Mouse (Mus musculus) heart, adult 2 months (tissue): Measurements from ENCODE around the gene Gm33543. TPM values are rescaled to one million over a fixed set of nuclear protein-coding genes. Genes with fewer than 3 reads are reported as not detected.

ENCODE experiments used
- DNase-seq, 2 experiments: peaks; one replicate each; pipeline ENCODE4 v3.0.0; 2021
- H3K27ac ChIP-seq: fragments of 200-600 bp; 2 replicates; pipeline ENCODE4 v1.8.1; 2022
- H3K27me3 ChIP-seq: fragments of 200-500 bp; 2 replicates; pipeline ENCODE4 v1.6.1; 2012; ENCODE audit warnings: mild to moderate bottlenecking, low read length, inconsistent platforms, mixed read lengths; ENCODE audit not compliant: control insufficient read depth, insufficient read depth
- H3K36me3 ChIP-seq: fragments of 200-500 bp; 2 replicates; pipeline ENCODE4 v1.6.1; 2012; ENCODE audit warnings: low read length, inconsistent platforms; ENCODE audit not compliant: control insufficient read depth, insufficient read depth
- H3K4me1 ChIP-seq: fragments of 200-500 bp; 2 replicates; pipeline ENCODE4 v1.6.1; 2011; ENCODE audit warnings: low read length; ENCODE audit not compliant: control insufficient read depth, insufficient read depth
- H3K4me3 ChIP-seq: fragments of 200-600 bp; 2 replicates; pipeline ENCODE4 v1.8.1; 2022
- H3K79me2 ChIP-seq: fragments of 200-500 bp; replicated peaks from 2 replicates; pipeline ENCODE4 v1.6.1; 2012; ENCODE audit warnings: mild to moderate bottlenecking, inconsistent platforms, low read length, moderate library complexity, mixed read lengths; ENCODE audit not compliant: control insufficient read depth, insufficient read depth
- H3K9ac ChIP-seq: fragments of 200-500 bp; 2 replicates; pipeline ENCODE4 v1.6.1; 2012; ENCODE audit warnings: low read depth, mild to moderate bottlenecking, control low read depth, inconsistent platforms, low read length, mixed read lengths
- CTCF ChIP-seq: fragments of 200-600 bp; IDR thresholded peaks from 2 replicates; pipeline ENCODE4 v1.8.1; 2022; ENCODE audit warnings: antibody characterized with exemption, mild to moderate bottlenecking, moderate library complexity
- EP300 ChIP-seq: fragments of 200-500 bp; IDR thresholded peaks from 2 replicates; pipeline ENCODE4 v1.6.1; 2011; ENCODE audit warnings: low read depth, low read length, control low read depth; ENCODE audit not compliant: insufficient read depth
- POLR2A ChIP-seq: fragments of 200-500 bp; IDR thresholded peaks from 2 replicates; pipeline ENCODE4 v1.6.1; 2011; ENCODE audit warnings: mild to moderate bottlenecking, low read depth, low read length, control low read depth; ENCODE audit not compliant: insufficient read depth
- WGBS: fragments of 180-500 bp; shearing (Covaris S2); methylation state at CpG from one replicate; pipeline ENCODE4 v1.1.7; 2018; 5-methylcytosine and 5-hydroxymethylcytosine counted together
- intact Hi-C: fragments of 180-260 bp; cut with DNase I; formaldehyde crosslinking; loops from one replicate; pipeline ENCODE4 v1.15.1; 2025
- polyA plus RNA-seq: library from polyadenylated mRNA; depleted of rRNA; stranded (reverse); fragments of >200 nt; gene quantifications from 2 replicates; pipeline ENCODE4 v1.2.3, GENCODE M21; 2012
- total RNA-seq, 2 experiments: library from RNA; stranded (reverse); gene quantifications; 2 replicates each; pipeline ENCODE4 v1.2.3; 2021

Gene Gm33543
- total and polyA plus RNA-seq, 3 experiments = 2.1 to 4.7 (median 4.1) TPM

- no peaks in the 10 kb centered on the region for H3K4me1 ChIP-seq
- DNase-seq = no peak
- intact Hi-C loops = no loop called here
- H3K79me2 ChIP-seq = no peaks in the 10 kb centered on the region
- H3K36me3 ChIP-seq = peaks cover 3% of the 10 kb centered on the region; the same call in 1 of the 2 replicates
- no peak overlapping the region for H3K4me3 ChIP-seq
- no peak for TF ChIP-seq EP300
- no peak for TF ChIP-seq POLR2A
- no peak for TF ChIP-seq CTCF
- no peak overlapping the region for H3K9ac ChIP-seq
- H3K27ac ChIP-seq = no peak overlapping the region
- 65% methylated on average over 3 of the region's 3 CpGs for WGBS
- no peaks in the 10 kb centered on the region for H3K27me3 ChIP-seq
These were observed 19.9 kb upstream of the Gm33543 start for GRCm38 (mm10) chr10:95862664-95863063.

DNA sequence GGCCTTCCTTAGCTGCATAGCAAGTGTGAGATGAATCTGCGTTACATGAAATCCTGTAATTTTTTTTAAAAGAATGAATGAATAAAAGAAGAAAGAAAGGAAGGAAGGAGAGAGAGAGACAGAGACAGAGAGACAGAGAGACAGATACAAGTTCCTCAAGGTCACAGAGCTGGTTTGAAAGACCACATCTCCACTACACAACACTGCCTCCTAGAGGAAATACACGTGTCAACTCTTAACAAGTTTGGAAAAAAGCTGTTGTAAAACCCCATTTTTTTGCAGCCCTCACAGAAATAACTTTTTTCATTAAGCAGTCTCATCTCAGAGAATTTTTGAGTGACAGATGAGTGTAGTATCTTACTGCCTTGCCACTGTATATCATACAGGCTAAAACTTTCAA, 15.4 kb upstream of the Gm33543 start:
- 34% methylated on average over 2 of the region's 2 CpGs for WGBS
- no peak overlapping the region for H3K9ac ChIP-seq
- no peaks in the 10 kb centered on the region for H3K27me3 ChIP-seq
- TF ChIP-seq EP300 = no peak
- TF ChIP-seq CTCF = peak; percentile 90
- H3K36me3 ChIP-seq = peaks cover 3% of the 10 kb centered on the region; the same call in 1 of the 2 replicates
- H3K4me1 ChIP-seq = no peaks in the 10 kb centered on the region; the same call in 1 of the 2 replicates
- H3K79me2 ChIP-seq = no peaks in the 10 kb centered on the region
- H3K27ac ChIP-seq = peak overlapping the region; percentile 5; the same call in 1 of the 2 replicates
- DNase-seq = no peak
- intact Hi-C loops = loop anchor here (2.0 to 5.0 kb wide), 3 partner anchors 37 to 301 kb away; no protein-coding TSS in a partner anchor
- no peak overlapping the region for H3K4me3 ChIP-seq

- intact Hi-C loops = loop anchor here (5.0 kb wide), 1 partner anchor 83 kb away; no protein-coding TSS in a partner anchor
- Histone ChIP-seq H3K36me3 (peaks cover 3% of the 10 kb centered on the region; the same call in 1 of the 2 replicates), H3K27ac (no peak overlapping the region), H3K79me2 (no peaks in the 10 kb centered on the region), H3K9ac (no peak overlapping the region), H3K4me1 (no peaks in the 10 kb centered on the region; the same call in 1 of the 2 replicates), H3K27me3 (no peaks in the 10 kb centered on the region), H3K4me3 (no peak overlapping the region)
- no peak for DNase-seq
- 94% methylated on average over 6 of the region's 6 CpGs for WGBS
- TF ChIP-seq CTCF = no peak
- TF ChIP-seq POLR2A = no peak
- no peak for TF ChIP-seq EP300
These were observed 12.7 kb upstream of the Gm33543 start for GRCm38 (mm10) chr10:95855411-95855810.

- Histone ChIP-seq H3K4me3 (no peak overlapping the region), H3K27me3 (no peaks in the 10 kb centered on the region), H3K9ac (no peak overlapping the region), H3K79me2 (no peaks in the 10 kb centered on the region), H3K27ac (no peak overlapping the region), H3K4me1 (no peaks in the 10 kb centered on the region), H3K36me3 (no peaks in the 10 kb centered on the region)
- TF ChIP-seq CTCF (no peak), POLR2A (no peak), EP300 (no peak)
- no peak for DNase-seq
- WGBS = 50% methylated on average over 3 of the region's 3 CpGs
- intact Hi-C loops = no loop called here
These were observed 7.8 kb upstream of the Gm33543 start for GRCm38 (mm10) chr10:95850504-95850903.

- Histone ChIP-seq H3K4me3 (no peak overlapping the region), H3K36me3 (no peaks in the 10 kb centered on the region), H3K9ac (no peak overlapping the region), H3K27me3 (no peaks in the 10 kb centered on the region), H3K79me2 (no peaks in the 10 kb centered on the region), H3K4me1 (no peaks in the 10 kb centered on the region), H3K27ac (no peak overlapping the region)
- 75% methylated on average over 3 of the region's 3 CpGs for WGBS
- DNase-seq = no peak
- intact Hi-C loops = no loop called here
- TF ChIP-seq POLR2A (no peak), CTCF (no peak), EP300 (no peak)
These were observed 4.0 kb upstream of the Gm33543 start for GRCm38 (mm10) chr10:95846739-95847138.

DNA sequence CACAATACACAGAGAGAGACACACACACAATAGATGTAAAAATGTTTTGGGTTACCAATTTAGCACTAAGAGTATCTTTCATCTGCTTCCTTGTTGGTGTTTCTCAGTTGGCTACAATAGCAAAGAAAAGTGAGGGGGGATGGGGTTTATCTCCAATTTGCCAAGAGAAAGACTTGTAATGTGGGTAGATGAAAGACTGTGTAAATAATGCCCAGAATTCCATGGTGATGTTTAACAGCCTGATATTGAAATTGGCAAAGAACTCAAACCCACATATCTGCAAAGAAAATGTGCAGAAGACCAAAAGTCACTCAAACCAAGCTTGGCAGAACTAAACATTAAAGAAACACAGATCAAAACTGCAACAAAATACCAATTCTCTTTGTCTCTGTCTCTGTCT, 3.6 kb upstream of the Gm33543 start:
- TF ChIP-seq CTCF (no peak), EP300 (no peak), POLR2A (no peak)

More for the DNA sequence above, 3.6 kb upstream of the Gm33543 start:
- no peak overlapping the region for H3K27ac ChIP-seq
- no peaks in the 10 kb centered on the region for H3K27me3 ChIP-seq
- no peak for DNase-seq
- H3K79me2 ChIP-seq = no peaks in the 10 kb centered on the region
- H3K36me3 ChIP-seq = no peaks in the 10 kb centered on the region
- no peak overlapping the region for H3K9ac ChIP-seq
- no peak overlapping the region for H3K4me3 ChIP-seq
- intact Hi-C loops = no loop called here
- H3K4me1 ChIP-seq = no peaks in the 10 kb centered on the region
